Mouse (Mus musculus) kidney, embryonic 16.5 days (tissue): ENCODE measurements around the gene Vpreb2. TPM values are rescaled to one million over a fixed set of nuclear protein-coding genes. Genes with fewer than 3 reads are reported as not detected.
"Not testable (repeated sequence)": the region's sequence is repeated elsewhere in the genome, so short reads cannot be mapped to it uniquely, and the experiment has no call there.

Experiments used
- ATAC-seq: fragments of 200-750 bp; cut with Nextera tagmentation; 2 replicates; pipeline ENCODE4 v1.8.0; 2017; ENCODE audit warnings: moderate TSS enrichment; ENCODE audit not compliant: low FRiP score, low TSS enrichment
- H3K27ac ChIP-seq: fragments of 300-500 bp; sonication (generic); 2 replicates; pipeline ENCODE4 v1.5.1; 2014; ENCODE audit warnings: low read length
- H3K27me3 ChIP-seq: fragments of 300-500 bp; sonication (generic); 2 replicates; pipeline ENCODE4 v1.6.1; 2014; ENCODE audit warnings: low read length, control low read depth, mixed read lengths; ENCODE audit not compliant: insufficient read depth
- H3K36me3 ChIP-seq: fragments of 300-500 bp; sonication (generic); 2 replicates; pipeline ENCODE4 v1.6.1; 2014; ENCODE audit warnings: low read length, control low read depth, mixed read lengths; ENCODE audit not compliant: insufficient read depth
- H3K4me1 ChIP-seq: fragments of 300-500 bp; sonication (generic); 2 replicates; pipeline ENCODE4 v1.6.1; 2014; ENCODE audit warnings: low read length, control low read depth, mixed read lengths; ENCODE audit not compliant: insufficient read depth
- H3K4me2 ChIP-seq: fragments of 300-500 bp; sonication (generic); replicated peaks from 2 replicates; pipeline ENCODE4 v1.6.1; 2014; ENCODE audit warnings: low read depth, low read length
- H3K4me3 ChIP-seq: fragments of 300-500 bp; sonication (generic); 2 replicates; pipeline ENCODE4 v1.5.1; 2014; ENCODE audit warnings: mild to moderate bottlenecking, low read length
- H3K9ac ChIP-seq: fragments of 300-500 bp; sonication (generic); replicated peaks from 2 replicates; pipeline ENCODE4 v1.6.1; 2014; ENCODE audit warnings: low read length
- H3K9me3 ChIP-seq: fragments of 300-500 bp; sonication (generic); 2 replicates; pipeline ENCODE4 v1.6.1; 2016; ENCODE audit warnings: low read length, control low read depth
- WGBS: fragments of 180-500 bp; shearing (Covaris S2); extraction: QIAGEN DNeasy Blood & Tissue Kit; methylation state at CpG from one replicate; pipeline ENCODE4 v1.1.7; 2014; 5-methylcytosine and 5-hydroxymethylcytosine counted together
- polyA plus RNA-seq: library from polyadenylated mRNA; unstranded; fragments of >200 nt; fragmentation: Nextera tagmentation; extraction: Ambion mirVana; gene quantifications from 2 replicates; pipeline ENCODE4 v1.2.1, GENCODE M21; 2015

The Vpreb2 gene
- polyA plus RNA-seq, 1 experiment from 2014 or later = not detected

DNA sequence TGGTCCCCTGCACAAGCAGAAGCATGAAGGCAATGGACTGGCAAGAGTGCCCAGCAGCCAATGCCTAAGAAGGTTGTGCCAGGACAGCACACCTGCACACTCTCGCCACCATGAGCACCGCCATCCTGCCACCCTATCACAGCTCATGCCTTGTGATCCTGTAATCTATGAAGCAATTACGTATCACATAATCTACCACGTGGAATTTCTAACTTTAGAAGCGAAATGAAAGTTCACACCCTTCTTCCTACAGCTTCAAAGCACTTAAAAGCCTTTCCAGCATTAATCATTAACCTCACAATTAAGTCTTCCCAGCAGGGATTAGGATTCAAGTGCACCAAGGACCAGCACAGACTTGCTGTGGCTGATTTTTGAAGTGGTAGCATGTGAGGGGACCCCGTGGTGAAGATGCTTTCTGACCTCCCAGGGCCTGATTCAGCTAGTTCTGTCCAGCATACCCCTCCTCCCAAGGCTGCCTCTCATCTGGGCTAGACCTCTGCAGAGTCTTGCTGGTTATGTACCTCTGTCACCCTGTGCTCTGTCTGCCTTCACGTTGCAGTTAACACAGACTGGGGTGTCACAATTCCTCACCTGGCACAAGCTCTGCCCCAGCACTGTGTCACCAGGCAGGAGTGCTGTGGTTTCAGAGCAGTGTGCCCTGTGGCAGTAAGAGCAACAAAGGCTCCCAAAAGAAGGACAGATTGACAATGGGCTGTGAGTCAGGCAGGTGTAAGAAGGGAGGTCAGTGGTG, 35.0 kb upstream of the Vpreb2 start:
- no peak overlapping the region for H3K9ac ChIP-seq
- H3K27ac ChIP-seq = peak overlapping the region; percentile 79
- H3K9me3 ChIP-seq = no peaks in the 10 kb centered on the region
- peak overlapping the region; percentile 26 for H3K4me2 ChIP-seq
- no peaks in the 10 kb centered on the region for H3K27me3 ChIP-seq
- H3K4me1 ChIP-seq = no peaks in the 10 kb centered on the region
- H3K4me3 ChIP-seq = no peak overlapping the region
- WGBS = 43% methylated on average over 7 of the region's 7 CpGs
- H3K36me3 ChIP-seq = no peaks in the 10 kb centered on the region
- ATAC-seq = peak; percentile 86

DNA sequence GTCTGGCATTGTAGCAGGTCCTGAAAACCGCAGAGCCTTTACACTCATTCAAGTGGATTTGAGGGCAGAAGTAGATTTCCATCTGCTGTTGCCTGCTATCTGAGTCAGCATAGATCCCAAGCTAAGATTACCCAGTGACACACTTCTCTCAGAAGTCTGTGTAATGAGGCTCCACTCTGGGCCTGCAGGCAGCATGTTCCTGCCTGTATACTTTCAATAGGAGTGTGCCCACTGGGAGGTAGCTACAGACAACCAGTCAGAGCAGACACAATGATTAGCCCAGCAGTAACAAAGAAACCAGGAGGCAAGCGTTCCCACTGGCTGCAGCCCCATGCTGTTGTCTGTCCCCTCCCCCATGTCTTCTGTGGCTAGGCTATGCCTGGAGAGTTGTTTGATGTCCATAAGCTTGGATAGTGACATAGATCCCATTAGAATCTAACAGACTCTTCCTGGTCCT, 30.8 kb upstream of the Vpreb2 start:
- no peak overlapping the region for H3K27ac ChIP-seq

GRCm38 (mm10) chr16:17950068-17950467, 30.2 kb upstream of the Vpreb2 start:
- Histone ChIP-seq H3K27ac (no peak overlapping the region), H3K9me3 (no peaks in the 10 kb centered on the region), H3K4me2 (no peak overlapping the region), H3K36me3 (no peaks in the 10 kb centered on the region), H3K9ac (no peak overlapping the region), H3K4me1 (no peaks in the 10 kb centered on the region), H3K27me3 (no peaks in the 10 kb centered on the region), H3K4me3 (no peak overlapping the region)
- WGBS = 67% methylated on average over 4 of the region's 4 CpGs
- no peak for ATAC-seq

More for the DNA sequence above, 30.8 kb upstream of the Vpreb2 start:
- Histone ChIP-seq H3K4me2 (no peak overlapping the region), H3K9me3 (no peaks in the 10 kb centered on the region), H3K4me1 (no peaks in the 10 kb centered on the region), H3K4me3 (no peak overlapping the region), H3K9ac (no peak overlapping the region), H3K27me3 (no peaks in the 10 kb centered on the region), H3K36me3 (no peaks in the 10 kb centered on the region)
- WGBS = 32% methylated on average over 2 of the region's 2 CpGs
- no peak for ATAC-seq

DNA sequence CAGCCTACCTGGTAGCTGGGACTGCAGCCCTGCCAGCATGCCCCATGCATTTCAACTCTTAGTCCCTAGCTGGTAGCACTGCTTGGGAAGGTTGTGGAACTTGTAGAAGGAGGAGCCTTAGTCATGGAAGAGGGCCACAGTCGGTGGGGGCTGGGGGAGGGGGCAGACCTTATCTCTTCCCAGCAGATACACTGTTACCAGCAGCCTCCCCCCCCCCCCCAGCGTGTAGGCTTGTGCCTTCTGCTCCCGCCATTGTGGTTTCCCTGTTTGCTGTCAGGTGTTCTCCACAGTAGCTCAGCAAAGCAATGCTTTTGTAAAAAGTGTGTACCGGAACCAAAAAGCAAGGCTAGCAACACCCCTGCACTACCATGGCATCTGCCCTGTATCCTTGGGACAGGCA, 28.6 kb upstream of the Vpreb2 start:
- H3K4me2 ChIP-seq = no peak overlapping the region
- ATAC-seq = no peak
- H3K36me3 ChIP-seq = no peaks in the 10 kb centered on the region
- 94% methylated on average over 3 of the region's 4 CpGs for WGBS
- no peak overlapping the region for H3K27ac ChIP-seq
- no peak overlapping the region for H3K9ac ChIP-seq
- H3K9me3 ChIP-seq = no peaks in the 10 kb centered on the region
- no peaks in the 10 kb centered on the region for H3K27me3 ChIP-seq
- H3K4me1 ChIP-seq = no peaks in the 10 kb centered on the region
- no peak overlapping the region for H3K4me3 ChIP-seq

GRCm38 (mm10) chr16:17956052-17956638, 24.1 kb upstream of the Vpreb2 start:
- H3K9ac ChIP-seq, H3K4me2 ChIP-seq, H3K9me3 ChIP-seq, H3K4me1 ChIP-seq, H3K27ac ChIP-seq, H3K27me3 ChIP-seq, H3K4me3 ChIP-seq, ATAC-seq, H3K36me3 ChIP-seq: not testable (repeated sequence)
- WGBS = 97% methylated on average over 16 of the region's 17 CpGs

- Histone ChIP-seq H3K36me3 (no peaks in the 10 kb centered on the region), H3K4me1 (no peaks in the 10 kb centered on the region), H3K27ac (no peak overlapping the region), H3K9me3 (no peaks in the 10 kb centered on the region), H3K27me3 (no peaks in the 10 kb centered on the region), H3K4me2 (no peak overlapping the region), H3K9ac (no peak overlapping the region), H3K4me3 (no peak overlapping the region)
- ATAC-seq = no peak
- 84% methylated on average over 7 of the region's 7 CpGs for WGBS
Observed at GRCm38 (mm10) chr16:17962091-17962490, 18.1 kb upstream of the Vpreb2 start.

DNA sequence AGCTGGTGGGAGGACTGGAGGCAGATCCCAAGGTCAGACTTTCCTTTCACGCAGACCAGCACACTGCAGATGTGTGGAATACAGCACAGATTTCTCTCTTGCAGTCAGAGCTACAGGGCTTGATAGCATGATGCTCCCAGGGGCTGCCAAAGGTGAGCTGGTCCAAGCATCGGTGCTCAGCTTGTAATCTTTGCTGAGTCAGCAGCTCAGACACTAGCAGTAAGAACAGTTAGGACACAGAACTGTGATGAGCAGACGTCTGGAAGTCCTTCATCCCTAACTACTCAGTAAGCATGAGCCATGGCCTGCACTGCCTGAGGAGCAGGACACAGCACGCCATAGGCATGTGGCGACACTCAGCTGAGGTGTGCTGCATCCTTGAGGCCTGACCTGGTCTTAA, 8.4 kb upstream of the Vpreb2 start:
- Histone ChIP-seq H3K27ac (no peak overlapping the region), H3K4me1 (no peaks in the 10 kb centered on the region), H3K36me3 (no peaks in the 10 kb centered on the region), H3K4me2 (no peak overlapping the region), H3K27me3 (no peaks in the 10 kb centered on the region), H3K9me3 (no peaks in the 10 kb centered on the region), H3K9ac (no peak overlapping the region), H3K4me3 (no peak overlapping the region)
- no peak for ATAC-seq
- 74% methylated on average over 5 of the region's 5 CpGs for WGBS

GRCm38 (mm10) chr16:17977840-17978239, 2.4 kb upstream of the Vpreb2 start:
- not testable (repeated sequence) for H3K36me3 ChIP-seq, ATAC-seq, H3K4me1 ChIP-seq, H3K27ac ChIP-seq, H3K4me2 ChIP-seq, H3K27me3 ChIP-seq, H3K9me3 ChIP-seq, H3K9ac ChIP-seq, H3K4me3 ChIP-seq
- WGBS = 74% methylated on average over 7 of the region's 7 CpGs

- WGBS = 88% methylated on average over 2 of the region's 2 CpGs
- Histone ChIP-seq H3K36me3 (no peaks in the 10 kb centered on the region), H3K27me3 (no peaks in the 10 kb centered on the region), H3K9me3 (no peaks in the 10 kb centered on the region), H3K4me2 (no peak overlapping the region), H3K27ac (no peak overlapping the region), H3K4me1 (no peaks in the 10 kb centered on the region), H3K4me3 (no peak overlapping the region), H3K9ac (no peak overlapping the region)
- ATAC-seq = no peak
Observed at GRCm38 (mm10) chr16:17983201-17983600, 3.0 kb downstream of the Vpreb2 start.

DNA sequence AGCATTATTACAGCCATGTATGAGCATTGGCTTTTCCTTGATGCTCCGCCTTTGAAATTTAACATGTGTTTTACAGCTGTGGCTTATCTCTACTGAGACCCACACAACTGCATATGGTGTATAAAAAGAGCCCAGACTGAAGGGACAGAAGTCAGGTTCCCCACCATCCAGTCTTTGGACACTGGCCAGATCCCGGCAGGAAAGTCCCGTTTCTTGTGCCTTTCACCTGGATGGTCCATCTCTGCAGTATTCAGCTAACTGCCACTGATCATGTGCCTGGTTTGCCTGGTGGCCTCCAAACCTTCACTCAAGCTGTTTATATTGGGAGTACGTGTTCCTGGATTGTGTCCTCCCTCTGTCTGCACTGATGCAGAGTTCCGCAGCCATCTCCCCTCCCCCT, 4.0 kb downstream of the Vpreb2 start:
- no peak overlapping the region for H3K4me2 ChIP-seq
- whole genome bisulfite sequencing = 65% methylated on average over 5 of the region's 5 CpGs
- H3K9me3 ChIP-seq = no peaks in the 10 kb centered on the region
- H3K9ac ChIP-seq = no peak overlapping the region
- no peak overlapping the region for H3K4me3 ChIP-seq
- no peaks in the 10 kb centered on the region for H3K4me1 ChIP-seq
- H3K27me3 ChIP-seq = no peaks in the 10 kb centered on the region
- no peaks in the 10 kb centered on the region for H3K36me3 ChIP-seq
- H3K27ac ChIP-seq = no peak overlapping the region
- no peak for ATAC-seq
